Mouse (Mus musculus) stomach, embryonic 14.5 days (tissue): Measurements from ENCODE around the gene Sec24a. TPM values are rescaled to one million over a fixed set of nuclear protein-coding genes. Genes with fewer than 3 reads are reported as not detected.
"Not testable (repeated sequence)": the region's sequence is repeated elsewhere in the genome, so short reads cannot be mapped to it uniquely, and the experiment has no call there.

Source experiments
- ATAC-seq: fragments of 200-750 bp; cut with Nextera tagmentation; 2 replicates; pipeline ENCODE4 v1.8.0; 2017; ENCODE audit warnings: low read depth, moderate TSS enrichment; ENCODE audit not compliant: insufficient number of reproducible peaks, insufficient read depth, low FRiP score
- H3K27ac ChIP-seq: fragments of 300-500 bp; sonication (generic); 2 replicates; pipeline ENCODE4 v1.5.1; 2014; ENCODE audit warnings: mild to moderate bottlenecking, low read length, moderate library complexity, mixed read lengths
- H3K27me3 ChIP-seq: fragments of 300-500 bp; sonication (generic); 2 replicates; pipeline ENCODE4 v1.6.1; 2014; ENCODE audit warnings: low read length, control low read depth, mixed read lengths; ENCODE audit not compliant: control insufficient read depth, insufficient read depth
- H3K36me3 ChIP-seq: fragments of 300-500 bp; sonication (generic); 2 replicates; pipeline ENCODE4 v1.6.1; 2014; ENCODE audit warnings: mild to moderate bottlenecking, control low read depth, low read length, moderate library complexity, mixed read lengths; ENCODE audit not compliant: control insufficient read depth, insufficient read depth
- H3K4me1 ChIP-seq: fragments of 300-500 bp; sonication (generic); 2 replicates; pipeline ENCODE4 v1.6.1; 2014; ENCODE audit warnings: low read length, control low read depth, mixed read lengths; ENCODE audit not compliant: control insufficient read depth, insufficient read depth
- H3K4me2 ChIP-seq: fragments of 300-500 bp; sonication (generic); replicated peaks from 2 replicates; pipeline ENCODE4 v1.6.1; 2014; ENCODE audit warnings: low read depth, low read length, control low read depth
- H3K4me3 ChIP-seq: fragments of 300-500 bp; sonication (generic); 2 replicates; pipeline ENCODE4 v1.5.1; 2014; ENCODE audit warnings: low read depth, low read length, control low read depth
- H3K9ac ChIP-seq: fragments of 300-500 bp; sonication (generic); replicated peaks from 2 replicates; pipeline ENCODE4 v1.6.1; 2014; ENCODE audit warnings: low read depth, mild to moderate bottlenecking, control low read depth, low read length, moderate library complexity, mixed read lengths
- H3K9me3 ChIP-seq: fragments of 300-500 bp; sonication (generic); 2 replicates; pipeline ENCODE4 v1.6.1; 2016; ENCODE audit warnings: low read depth, low read length, control low read depth; ENCODE audit not compliant: control insufficient read depth
- WGBS: fragments of 180-500 bp; shearing (Covaris S2); extraction: QIAGEN DNeasy Blood & Tissue Kit; methylation state at CpG from one replicate; pipeline ENCODE4 v1.1.7; 2014; 5-methylcytosine and 5-hydroxymethylcytosine counted together
- polyA plus RNA-seq: library from polyadenylated mRNA; unstranded; fragments of >200 nt; fragmentation: Nextera tagmentation; extraction: Ambion mirVana; gene quantifications from 2 replicates; pipeline ENCODE4 v1.2.1, GENCODE M21; 2014

Sec24a gene
- polyA plus RNA-seq, 1 experiment from 2014 or later, result 19.7 TPM

- 74% methylated on average over 1 of the region's 1 CpGs for WGBS
- no peak for ATAC-seq
- no peak overlapping the region for H3K4me3 ChIP-seq
- no peak overlapping the region for H3K4me2 ChIP-seq
- no peak overlapping the region for H3K9ac ChIP-seq
- peaks cover 32% of the 10 kb centered on the region for H3K36me3 ChIP-seq
- H3K4me1 ChIP-seq, result no peaks in the 10 kb centered on the region
- H3K27ac ChIP-seq, result no peak overlapping the region
- no peaks in the 10 kb centered on the region for H3K9me3 ChIP-seq
- no peaks in the 10 kb centered on the region for H3K27me3 ChIP-seq
Observed at GRCm38 (mm10) chr11:51732883-51733282, 30.6 kb downstream of the Sec24a start.

DNA sequence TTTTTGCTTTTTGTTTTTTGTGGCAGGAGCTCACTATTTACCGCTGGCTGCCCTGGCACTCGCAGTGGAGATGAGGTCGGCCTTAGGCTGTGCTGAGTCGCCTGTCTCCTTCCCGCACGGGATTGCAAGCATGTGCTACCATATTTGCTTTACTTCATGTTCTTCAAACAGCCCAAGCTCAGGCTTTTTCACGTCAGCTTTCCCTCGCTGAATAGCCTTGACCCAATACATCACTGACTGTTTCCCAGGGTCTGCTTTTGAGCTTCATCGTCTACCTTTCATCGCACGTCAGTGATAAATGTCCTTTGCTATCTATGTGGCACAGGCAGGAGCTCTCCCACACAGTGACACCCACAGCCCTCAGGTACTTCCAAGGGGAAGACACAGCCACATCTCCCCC lies 42.4 kb downstream of the Sec24a start:
- no peak overlapping the region for H3K4me2 ChIP-seq
- H3K27me3 ChIP-seq, result no peaks in the 10 kb centered on the region
- peaks cover 38% of the 10 kb centered on the region for H3K36me3 ChIP-seq
- ATAC-seq, result no peak
- WGBS, result 90% methylated on average over 11 of the region's 11 CpGs
- no peak overlapping the region for H3K4me3 ChIP-seq
- H3K4me1 ChIP-seq, result no peaks in the 10 kb centered on the region
- no peak overlapping the region for H3K9ac ChIP-seq
- H3K9me3 ChIP-seq, result no peaks in the 10 kb centered on the region
- no peak overlapping the region for H3K27ac ChIP-seq

- Histone ChIP-seq H3K4me3 (no peak overlapping the region), H3K36me3 (peaks cover 54% of the 10 kb centered on the region), H3K4me1 (no peaks in the 10 kb centered on the region), H3K9me3 (no peaks in the 10 kb centered on the region), H3K27ac (no peak overlapping the region), H3K9ac (no peak overlapping the region), H3K27me3 (no peaks in the 10 kb centered on the region), H3K4me2 (no peak overlapping the region)
- ATAC-seq, result no peak
- 92% methylated on average over 11 of the region's 13 CpGs for WGBS
Observed at GRCm38 (mm10) chr11:51707080-51707479, 56.4 kb downstream of the Sec24a start.

DNA sequence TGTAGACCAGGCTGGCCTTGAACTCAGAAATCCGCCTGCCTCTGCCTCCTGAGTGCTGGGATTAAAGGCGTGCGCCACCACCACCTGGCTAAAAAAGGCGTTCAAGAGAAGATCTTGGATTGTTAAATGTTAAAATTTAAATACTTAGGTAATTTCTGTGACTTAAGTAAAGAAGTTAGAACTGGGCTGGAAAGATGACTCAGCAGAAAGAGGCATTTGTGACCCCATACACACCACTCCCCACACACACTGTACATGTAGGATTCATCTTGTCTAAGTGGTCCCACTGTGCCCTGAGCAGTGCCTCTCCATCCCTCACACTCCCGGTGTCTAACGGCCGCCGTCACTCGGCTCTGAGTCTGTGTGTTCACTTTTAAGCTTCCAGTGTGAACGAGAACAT lies 57.0 kb downstream of the Sec24a start:
- no peak overlapping the region for H3K27ac ChIP-seq
- no peaks in the 10 kb centered on the region for H3K9me3 ChIP-seq
- peaks cover 49% of the 10 kb centered on the region for H3K36me3 ChIP-seq
- no peak overlapping the region for H3K4me2 ChIP-seq
- WGBS, result 93% methylated on average over 9 of the region's 10 CpGs
- H3K4me1 ChIP-seq, result no peaks in the 10 kb centered on the region
- ATAC-seq, result no peak
- H3K4me3 ChIP-seq, result no peak overlapping the region
- no peaks in the 10 kb centered on the region for H3K27me3 ChIP-seq
- no peak overlapping the region for H3K9ac ChIP-seq

GRCm38 (mm10) chr11:51703379-51703998 lies 59.9 kb downstream of the Sec24a start:
- Histone ChIP-seq H3K4me1 (no peaks in the 10 kb centered on the region), H3K27me3 (no peaks in the 10 kb centered on the region), H3K36me3 (peaks cover 52% of the 10 kb centered on the region), H3K9me3 (no peaks in the 10 kb centered on the region), H3K27ac (no peak overlapping the region), H3K4me3 (no peak overlapping the region), H3K4me2 (no peak overlapping the region), H3K9ac (no peak overlapping the region)
- WGBS, result 70% methylated on average over 10 of the region's 10 CpGs
- no peak for ATAC-seq

GRCm38 (mm10) chr11:51702831-51703230 lies 60.6 kb downstream of the Sec24a start:
- ATAC-seq, result no peak
- no peak overlapping the region for H3K4me3 ChIP-seq
- H3K4me1 ChIP-seq, result no peaks in the 10 kb centered on the region
- no peaks in the 10 kb centered on the region for H3K27me3 ChIP-seq
- no peaks in the 10 kb centered on the region for H3K9me3 ChIP-seq
- no peak overlapping the region for H3K4me2 ChIP-seq
- H3K27ac ChIP-seq, result no peak overlapping the region
- H3K9ac ChIP-seq, result no peak overlapping the region
- WGBS, result 76% methylated on average over 3 of the region's 3 CpGs
- H3K36me3 ChIP-seq, result peaks cover 49% of the 10 kb centered on the region

DNA sequence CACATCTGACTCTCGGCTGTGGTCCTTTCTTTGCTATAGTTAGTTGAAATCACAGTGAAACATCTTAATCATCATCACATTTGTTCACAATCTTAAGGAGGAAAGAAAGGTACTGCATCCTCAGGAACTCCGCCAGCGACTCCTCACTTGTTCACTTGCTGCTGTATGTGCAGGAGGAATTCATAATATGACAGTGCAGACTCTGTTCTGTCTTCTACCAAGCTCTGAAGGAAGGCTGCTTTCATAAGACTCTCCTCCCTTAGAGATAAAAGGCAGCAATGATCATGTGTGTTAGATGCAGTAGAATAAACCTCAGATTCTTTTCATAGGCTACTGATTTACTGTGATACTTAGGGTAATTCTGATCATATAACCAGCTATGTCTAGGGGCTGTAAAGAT lies 68.5 kb downstream of the Sec24a start:
- no peak for ATAC-seq
- Histone ChIP-seq H3K36me3 (peaks cover 31% of the 10 kb centered on the region; the same call in 1 of the 2 replicates), H3K27me3 (no peaks in the 10 kb centered on the region), H3K4me2 (no peak overlapping the region), H3K27ac (no peak overlapping the region), H3K4me1 (no peaks in the 10 kb centered on the region), H3K9ac (no peak overlapping the region), H3K4me3 (no peak overlapping the region), H3K9me3 (no peaks in the 10 kb centered on the region)
- 91% methylated on average over 3 of the region's 3 CpGs for WGBS

DNA sequence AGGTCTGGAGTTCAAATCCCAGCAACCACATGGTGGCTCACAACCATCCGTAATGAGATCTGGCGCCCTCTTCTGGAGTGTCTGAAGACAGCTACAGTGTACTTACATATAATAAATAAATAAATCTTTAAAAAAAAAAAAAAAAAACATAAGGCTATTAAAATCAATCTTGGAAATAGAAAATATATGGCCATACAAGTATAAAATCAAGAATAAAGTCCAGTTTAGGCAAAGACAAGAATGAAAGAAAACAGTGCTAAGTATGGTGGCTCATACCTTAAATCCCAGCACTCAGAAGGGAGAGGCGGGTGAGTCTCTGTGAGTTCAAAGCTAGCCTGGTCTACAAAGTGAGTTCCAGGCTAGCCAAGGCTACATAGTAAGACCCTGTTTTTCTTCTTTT lies 72.8 kb downstream of the Sec24a start:
- not testable (repeated sequence) for H3K36me3 ChIP-seq, H3K4me3 ChIP-seq, ATAC-seq, H3K4me2 ChIP-seq, H3K9me3 ChIP-seq, H3K27ac ChIP-seq, H3K27me3 ChIP-seq, H3K9ac ChIP-seq, H3K4me1 ChIP-seq
- WGBS, result 100% methylated on average over 1 of the region's 3 CpGs

DNA sequence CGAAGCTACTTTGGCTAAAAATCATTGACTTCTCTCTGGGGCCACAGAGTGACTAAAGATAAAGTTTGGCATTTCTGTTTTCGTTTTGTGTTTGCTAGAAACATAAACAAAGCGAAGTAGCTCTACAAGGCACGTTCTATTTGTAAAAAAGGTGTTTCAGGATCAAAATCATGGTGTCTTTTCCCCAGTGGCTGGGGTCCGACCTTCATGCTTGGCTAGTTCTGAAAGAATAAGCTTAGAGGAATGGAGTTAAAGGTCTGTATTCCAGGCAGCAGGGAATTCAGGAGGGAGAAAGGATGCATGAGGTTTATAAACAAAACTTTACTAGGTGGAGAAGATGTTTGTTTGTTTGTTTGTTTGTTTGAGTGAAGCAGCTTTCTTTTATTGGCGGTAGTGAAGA lies 74.1 kb downstream of the Sec24a start:
- Histone ChIP-seq H3K4me2 (peak overlapping the region; percentile 67), H3K4me3 (peak overlapping the region; percentile 56), H3K4me1 (peaks cover 6% of the 10 kb centered on the region; the same call in 1 of the 2 replicates), H3K27me3 (no peaks in the 10 kb centered on the region), H3K9me3 (no peaks in the 10 kb centered on the region), H3K9ac (peak overlapping the region; percentile 60; the same call in 1 of the 2 replicates), H3K27ac (peak overlapping the region; percentile 100), H3K36me3 (peaks cover 4% of the 10 kb centered on the region; the same call in 1 of the 2 replicates)
- ATAC-seq, result no peak
- 21% methylated on average over 6 of the region's 6 CpGs for WGBS
